39 mouse cellular contexts compared by ENCODE assay signal in genomic region chr9:37628581-37628980, GRCm38 (mm10). TPM values are rescaled to one million over a fixed set of nuclear protein-coding genes. Genes with fewer than 3 reads are reported as not detected.
"Had no signal": no experiment of that assay in that cellular context is flagged by ENCODE, and none has a peak within 500 bp of the region (broad histone marks: within the 10 kb centered on the region; RNA-seq: fewer than 3 reads in every experiment).

No protein-coding gene starts in this region.

- H3K27ac ChIP-seq: gastrocnemius, adult 2 months; heart, embryonic 10.5 days; hindbrain, embryonic 14.5 days; intestine, embryonic 15.5 days; left cerebral cortex, adult 2 months; limb, embryonic 13.5 days; limb, embryonic 15.5 days; liver, embryonic 12.5 days; liver, embryonic 14.5 days had no signal

- H3K9me3 ChIP-seq: heart, embryonic 10.5 days; heart, embryonic 12.5 days; intestine, embryonic 15.5 days; limb, embryonic 13.5 days; limb, embryonic 15.5 days; liver, embryonic 12.5 days had no signal

- H3K4me2 ChIP-seq: heart, embryonic 12.5 days; hindbrain, embryonic 14.5 days; intestine, embryonic 15.5 days; limb, embryonic 13.5 days; limb, embryonic 15.5 days; liver, embryonic 12.5 days had no signal

- H3K9ac ChIP-seq: heart, embryonic 12.5 days; hindbrain, embryonic 14.5 days; intestine, embryonic 15.5 days; limb, embryonic 13.5 days; limb, embryonic 15.5 days; liver, embryonic 12.5 days; liver, embryonic 14.5 days had no signal

- H3K27me3 ChIP-seq: heart, embryonic 12.5 days; intestine, embryonic 15.5 days; limb, embryonic 15.5 days; liver, embryonic 12.5 days had no signal

- ATAC-seq: hindbrain, embryonic 16.5 days; inflammation-experienced regulatory T-cells, adult 6 months; intestine, embryonic 15.5 days; intestine, postnatal 0 days; liver, embryonic 12.5 days had no signal

- H3K4me3 ChIP-seq: gastrocnemius, adult 2 months; heart, embryonic 10.5 days; heart, embryonic 12.5 days; intestine, embryonic 15.5 days; left cerebral cortex, adult 2 months; limb, embryonic 13.5 days; limb, embryonic 15.5 days; liver, embryonic 12.5 days had no signal

- DNase-seq: gastrocnemius, adult 2 months; gastrocnemius, postnatal 10 days; gastrocnemius, postnatal 25 days; heart, adult 18-20 months; heart, postnatal 10 days; heart, postnatal 4 days; kidney, adult 18-20 months; kidney, adult 8-10 months; kidney, postnatal 10 days; kidney, postnatal 25 days; kidney, postnatal 4 days; left cerebral cortex, postnatal 4 days had no signal

- H3K36me3 ChIP-seq: heart, embryonic 10.5 days; heart, embryonic 12.5 days; intestine, embryonic 15.5 days; limb, embryonic 13.5 days; limb, embryonic 15.5 days had no signal

- H3K4me1 ChIP-seq: limb, embryonic 13.5 days; liver, embryonic 12.5 days had no signal

RNA-seq across cellular contexts. Expression of gene Panx3, which starts 40.5 kb away (rescaled TPM):
- total RNA-seq: gastrocnemius, adult 2 months; gastrocnemius, postnatal 25 days; gastrocnemius, postnatal 4 days; granulocyte monocyte progenitor cell, adult 5-6 weeks; heart, adult 18-20 months; heart, adult 8-10 months; heart, postnatal 10 days; heart, postnatal 25 days; heart, postnatal 4 days; layer of hippocampus, adult 8-10 months; layer of hippocampus, postnatal 10 days; layer of hippocampus, postnatal 25 days; left cerebral cortex, adult 2 months; left cerebral cortex, postnatal 25 days; left cerebral cortex, postnatal 4 days; liver, adult 2 months had no signal
- polyA plus RNA-seq: frontal cortex, adult 2 months; heart, embryonic 14.5 days; inflammation-experienced regulatory T-cells, adult 6 months; intestine, embryonic 15.5 days; intestine, postnatal 0 days; kidney, embryonic 14.5 days; kidney, embryonic 16.5 days; limb, embryonic 11.5 days; liver, adult 2 months; liver, embryonic 12.5 days; liver, embryonic 14.5 days; liver, embryonic 16.5 days had no signal
